Mouse (Mus musculus): ENCODE results near the gene Klhl4.

Gene Klhl4

GRCm38 (mm10) chrX:114473782-114474731 lies at the start of gene Klhl4:
TSS of gene Klhl4 (plus strand) at chrX:114474333.
- DNase-seq (ENCODE audit: extremely low read depth, low read depth), result no peak

GRCm38 (mm10) chrX:114484153-114484552 lies 10.0 kb downstream of the Klhl4 start:
- DNase-seq (ENCODE audit: extremely low read depth, low read depth), result no peak

DNA sequence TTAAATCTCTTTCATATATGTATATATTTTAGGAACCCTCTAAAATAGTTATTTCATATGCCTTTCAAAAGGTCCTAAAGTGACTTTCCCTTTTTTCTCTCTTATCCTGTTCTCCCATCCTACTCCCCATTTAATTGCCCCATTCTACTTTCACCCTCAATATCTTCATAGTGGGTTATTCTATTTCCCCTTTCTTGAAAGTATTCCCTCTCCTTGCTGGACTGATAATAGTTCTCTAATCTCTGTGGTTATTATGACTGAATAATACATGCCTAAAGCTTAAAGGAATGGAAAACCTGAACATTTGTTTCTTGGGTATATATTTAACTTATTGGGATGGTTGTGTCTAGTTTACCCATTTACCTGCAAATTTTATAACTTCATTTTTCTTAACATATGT lies 12.6 kb downstream of the Klhl4 start:
- DNase-seq (ENCODE audit: extremely low read depth, low read depth), result no peak

- DNase-seq (ENCODE audit: extremely low read depth, low read depth), result peak; percentile 30
These were observed 84.0 kb downstream of the Klhl4 start for GRCm38 (mm10) chrX:114558141-114558540.

GRCm38 (mm10) chrX:114582311-114582710 lies 108.2 kb downstream of the Klhl4 start:
- DNase-seq (ENCODE audit: extremely low read depth, low read depth), result no peak
